In genomic region chr2:169191465-169191864, GRCm38 (mm10) we compare ENCODE assay signal across 21 mouse cellular contexts.
DNase-seq lines count a peak whose midpoint lies in the region; ATAC-seq lines count a peak whose summit lies in the region.
"Had no signal": no experiment of that assay in that cellular context is flagged by ENCODE, and none has a peak within 500 bp of the region (broad histone marks: within the 10 kb centered on the region; RNA-seq: fewer than 3 reads in every experiment).

No protein-coding gene starts in this region.

- no peak overlapping the region for H3K9ac ChIP-seq in kidney, embryonic 15.5 days
- H3K9ac ChIP-seq: embryonic facial prominence, embryonic 15.5 days; forebrain, embryonic 15.5 days; hindbrain, embryonic 12.5 days had no signal

- 15% methylated on average over 10 of the region's 10 CpGs for WGBS in kidney, embryonic 15.5 days

- no peaks in the 10 kb centered on the region for H3K9me3 ChIP-seq in kidney, embryonic 15.5 days (replicated peaks)
- H3K9me3 ChIP-seq: embryonic facial prominence, embryonic 15.5 days; forebrain, embryonic 15.5 days; heart, embryonic 10.5 days; hindbrain, embryonic 12.5 days had no signal

- no peaks in the 10 kb centered on the region for H3K27me3 ChIP-seq in kidney, embryonic 15.5 days
- H3K27me3 ChIP-seq: embryonic facial prominence, embryonic 15.5 days; forebrain, embryonic 15.5 days; hindbrain, embryonic 12.5 days had no signal

- peaks cover 12% of the 10 kb centered on the region for H3K4me1 ChIP-seq in kidney, embryonic 15.5 days
- H3K4me1 ChIP-seq: embryonic facial prominence, embryonic 15.5 days; forebrain, embryonic 15.5 days; heart, embryonic 10.5 days had no signal

- no peaks in the 10 kb centered on the region for H3K36me3 ChIP-seq in kidney, embryonic 15.5 days
- H3K36me3 ChIP-seq: embryonic facial prominence, embryonic 15.5 days; forebrain, embryonic 15.5 days; G1E; heart, embryonic 10.5 days; hindbrain, embryonic 12.5 days had no signal

- H3K4me2 ChIP-seq in kidney, embryonic 15.5 days: 0 out of 2 replicates have a peak overlapping the region, but pooled peaks have one; percentile 12
- H3K4me2 ChIP-seq: embryonic facial prominence, embryonic 15.5 days; forebrain, embryonic 15.5 days; hindbrain, embryonic 12.5 days had no signal

- DNase-seq in embryo, embryonic 10 days (ENCODE audit: low spot score): peak; percentile 62
- no peak for DNase-seq in embryo, embryonic 9.5 days (ENCODE audit: extremely low spot score)
- no peak for DNase-seq in kidney, adult 11 months
- DNase-seq in embryo, embryonic 10.5 days (ENCODE audit: low spot score): peak; percentile 23
- DNase-seq in mesoderm, embryonic 11.5 days (ENCODE audit: low read depth, low spot score): peak; percentile 30
- no peak for DNase-seq in urinary bladder, postnatal 25 days (ENCODE audit: low spot score)
- DNase-seq: adrenal gland, adult 8-10 months; adrenal gland, postnatal 36 days; B cell, adult 2 months; cerebellum, adult 2 months; cerebellum, postnatal 10 days; heart, adult 18-20 months; heart, postnatal 10 days; heart, postnatal 4 days had no signal

- ATAC-seq in kidney, embryonic 15.5 days (replicated peaks; ENCODE audit: low FRiP score): peak; percentile 58
- ATAC-seq: CD4-positive, CD25-positive, alpha-beta regulatory T cell, adult 4 months; forebrain, embryonic 15.5 days had no signal

- peak overlapping the region; percentile 48; the same call in 1 of the 2 replicates for H3K27ac ChIP-seq in kidney, embryonic 15.5 days
- H3K27ac ChIP-seq: embryonic facial prominence, embryonic 15.5 days; forebrain, embryonic 15.5 days; heart, embryonic 10.5 days; hindbrain, embryonic 12.5 days had no signal

- H3K4me3 ChIP-seq in kidney, embryonic 15.5 days (replicated peaks): no peak overlapping the region
- H3K4me3 ChIP-seq: embryonic facial prominence, embryonic 15.5 days; forebrain, embryonic 15.5 days; heart, embryonic 10.5 days; hindbrain, embryonic 12.5 days had no signal

Comparison
In these comparisons a context has a peak if more than half of its experiments do, and no peak if none do; other contexts are left out.
1. DNase-seq: peak in embryo, embryonic 10 days (single experiment), embryo, embryonic 10.5 days (single experiment) and mesoderm, embryonic 11.5 days (single experiment); none in embryo, embryonic 9.5 days (single experiment), kidney, adult 11 months (single experiment) and urinary bladder, postnatal 25 days (single experiment).